Mouse (Mus musculus) layer of hippocampus, adult 2 months (tissue): ENCODE measurements at regions not wholly inside any gene's neighbourhood (a gene's known extent, or its start where the extent isn't known, plus 50 kb on each side); places are given as distances from the start of the nearest gene placed in this dataset.

Source experiments
- DNase-seq, 2 experiments: peaks; one replicate each; pipeline ENCODE4 v3.0.0; 2022; ENCODE audit warnings: low spot score in 2 of 2
- H3K27ac ChIP-seq: fragments of 200-600 bp; 2 replicates; pipeline ENCODE4 v1.8.1; 2022
- H3K4me3 ChIP-seq: fragments of 200-600 bp; 2 replicates; pipeline ENCODE4 v1.8.1; 2022; ENCODE audit warnings: mild to moderate bottlenecking
- CTCF ChIP-seq: fragments of 200-600 bp; conservative IDR thresholded peaks from 2 replicates; pipeline ENCODE4 v1.8.1; 2022; ENCODE audit warnings: antibody characterized with exemption, mild to moderate bottlenecking, moderate library complexity

- no peak overlapping the region for H3K4me3 ChIP-seq
- no peak for TF ChIP-seq CTCF
Measured at GRCm38 (mm10) chr1:128649490-128650178, 57.5 kb upstream of the Cxcr4 start.

GRCm38 (mm10) chr1:128643316-128643776, 51.3 kb upstream of the Cxcr4 start:
- Histone ChIP-seq H3K4me3 (no peak overlapping the region), H3K27ac (no peak overlapping the region)
- TF ChIP-seq CTCF = no peak
- no peak for DNase-seq

More at GRCm38 (mm10) chr1:128649490-128650178, 57.5 kb upstream of the Cxcr4 start:
- H3K27ac ChIP-seq = no peak overlapping the region
- no peak for DNase-seq

- H3K4me3 ChIP-seq = no peak overlapping the region
- no peak overlapping the region for H3K27ac ChIP-seq
- TF ChIP-seq CTCF = no peak
- DNase-seq = no peak
Measured at GRCm38 (mm10) chr1:128642212-128642611, 50.1 kb upstream of the Cxcr4 start.
